ENCODE assay signal across 20 mouse cellular contexts in the genomic region with DNA sequence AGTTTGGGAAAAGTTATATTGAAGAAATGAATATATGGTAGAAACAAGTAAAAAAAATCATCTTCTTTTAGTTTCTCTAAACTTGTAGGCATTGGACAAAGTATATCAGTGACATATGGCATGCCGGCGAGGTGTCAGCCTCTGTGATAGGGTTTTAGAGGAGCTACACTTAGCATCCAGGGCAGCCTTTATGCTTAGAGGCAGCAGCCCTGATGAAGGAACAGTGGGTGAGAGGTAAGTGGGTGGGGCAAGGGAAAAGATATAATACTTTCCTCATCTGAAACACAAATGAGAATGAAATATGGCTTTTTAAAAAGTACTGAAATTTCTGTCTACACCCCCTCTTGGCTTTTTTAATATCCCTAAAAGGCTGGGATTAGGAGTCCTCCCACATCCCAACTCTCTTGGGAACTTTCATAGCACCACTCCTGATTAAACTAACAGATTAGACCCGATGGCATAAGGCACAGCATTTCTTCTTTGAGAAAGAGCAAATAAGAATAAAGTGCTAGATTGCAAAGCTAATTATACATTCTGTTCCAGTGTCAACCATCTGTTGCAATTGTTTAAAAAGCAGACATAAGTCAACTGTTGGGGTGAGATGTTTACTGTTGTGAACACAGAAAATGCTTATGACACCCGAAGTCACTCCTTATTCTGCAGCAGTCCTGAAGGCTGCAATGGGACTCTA.
DNase-seq lines count a peak whose midpoint lies in the region; ATAC-seq lines count a peak whose summit lies in the region.
"Had no signal": no experiment of that assay in that cellular context is flagged by ENCODE, and none has a peak within 500 bp of the region (broad histone marks: within the 10 kb centered on the region; RNA-seq: fewer than 3 reads in every experiment).

No protein-coding gene starts in this region.

- WGBS in midbrain, embryonic 11.5 days, result 78% methylated on average over 4 of the region's 4 CpGs
- 77% methylated on average over 4 of the region's 4 CpGs for WGBS in midbrain, embryonic 15.5 days

- no peak overlapping the region for H3K4me2 ChIP-seq in midbrain, embryonic 11.5 days
- H3K4me2 ChIP-seq in midbrain, embryonic 15.5 days, result no peak overlapping the region
- H3K4me2 ChIP-seq: embryonic facial prominence, embryonic 15.5 days; neural tube, embryonic 12.5 days had no signal

- H3K4me1 ChIP-seq in midbrain, embryonic 11.5 days (ENCODE audit: control insufficient read depth, insufficient read depth, low read length), result no peaks in the 10 kb centered on the region
- H3K4me1 ChIP-seq in midbrain, embryonic 15.5 days, result no peaks in the 10 kb centered on the region
- H3K4me1 ChIP-seq: embryonic facial prominence, embryonic 15.5 days; neural tube, embryonic 12.5 days had no signal

- H3K27ac ChIP-seq in midbrain, embryonic 11.5 days (ENCODE audit: low read depth, low read length), result no peak overlapping the region
- H3K27ac ChIP-seq in midbrain, embryonic 15.5 days, result no peak overlapping the region
- H3K27ac ChIP-seq: embryonic facial prominence, embryonic 15.5 days; gastrocnemius, adult 2 months; heart, adult 2 months; kidney, postnatal 0 days; macrophage; neural tube, embryonic 12.5 days had no signal

- ATAC-seq in midbrain, embryonic 11.5 days (ENCODE audit: low FRiP score), result peak; percentile 52; the same call in 1 of the 2 replicates
- ATAC-seq in midbrain, embryonic 15.5 days (replicated peaks), result no peak
- ATAC-seq: CD4-positive, CD25-positive, alpha-beta regulatory T cell, adult 4 months had no signal

- DNase-seq in midbrain, embryonic 11.5 days (ENCODE audit: low spot score, missing footprints), result peak; percentile 74
- DNase-seq in frontal cortex, postnatal 10 days (ENCODE audit: low spot score in 2 of 2), result peak; percentile 11 to 13
- peak; percentile 12 to 63 for DNase-seq in left cerebral cortex, adult 8-10 months (ENCODE audit: low spot score in 2 of 2)
- DNase-seq in right cerebral cortex, postnatal 36 days (ENCODE audit: low spot score in 2 of 2), result peak; percentile 9 to 65
- DNase-seq in adrenal gland, postnatal 10 days, result no peak
- no peak for DNase-seq in lung, postnatal 14 days
- DNase-seq: adrenal gland, postnatal 36 days; cerebellum, adult 11 months; gastrocnemius, adult 2 months; heart, adult 2 months; heart, postnatal 14 days; lung, adult 18-20 months; midbrain, embryonic 14.5 days; thymus, postnatal 25 days had no signal

- no peak overlapping the region for H3K4me3 ChIP-seq in midbrain, embryonic 11.5 days (ENCODE audit: low read depth, low read length)
- H3K4me3 ChIP-seq in midbrain, embryonic 15.5 days, result no peak overlapping the region
- H3K4me3 ChIP-seq: embryonic facial prominence, embryonic 15.5 days; gastrocnemius, adult 2 months; heart, adult 2 months; neural tube, embryonic 12.5 days had no signal

- no peaks in the 10 kb centered on the region for H3K36me3 ChIP-seq in midbrain, embryonic 11.5 days (ENCODE audit: control insufficient read depth, insufficient read depth, low read length)
- no peaks in the 10 kb centered on the region for H3K36me3 ChIP-seq in midbrain, embryonic 15.5 days (replicated peaks)
- H3K36me3 ChIP-seq: embryonic facial prominence, embryonic 15.5 days; neural tube, embryonic 12.5 days had no signal

- H3K9me3 ChIP-seq in midbrain, embryonic 11.5 days (ENCODE audit: control insufficient read depth, low read length), result no peaks in the 10 kb centered on the region
- H3K9me3 ChIP-seq in midbrain, embryonic 15.5 days, result no peaks in the 10 kb centered on the region
- H3K9me3 ChIP-seq: embryonic facial prominence, embryonic 15.5 days; neural tube, embryonic 12.5 days had no signal

- no peaks in the 10 kb centered on the region for H3K27me3 ChIP-seq in midbrain, embryonic 11.5 days (ENCODE audit: control insufficient read depth, insufficient read depth, low read length)
- H3K27me3 ChIP-seq in midbrain, embryonic 15.5 days (replicated peaks), result no peaks in the 10 kb centered on the region
- H3K27me3 ChIP-seq: embryonic facial prominence, embryonic 15.5 days; neural tube, embryonic 12.5 days had no signal

- H3K9ac ChIP-seq in midbrain, embryonic 11.5 days (ENCODE audit: low read length), result no peak overlapping the region
- H3K9ac ChIP-seq in midbrain, embryonic 15.5 days, result no peak overlapping the region
- H3K9ac ChIP-seq: embryonic facial prominence, embryonic 15.5 days; neural tube, embryonic 12.5 days had no signal

Comparison
In these comparisons a context has a peak if more than half of its experiments do, and no peak if none do; other contexts are left out.
1. DNase-seq: peak in midbrain, embryonic 11.5 days (single experiment), frontal cortex, postnatal 10 days (2 of 2), left cerebral cortex, adult 8-10 months (2 of 2) and right cerebral cortex, postnatal 36 days (2 of 2); none in adrenal gland, postnatal 10 days (single experiment) and lung, postnatal 14 days (single experiment).